Mouse (Mus musculus) cortical plate, adult 2 months (tissue): ENCODE data around the gene Rplp2.

Experiments used
- CTCF ChIP-seq: fragments of 200-500 bp; IDR thresholded peaks from 2 replicates; pipeline ENCODE4 v1.5.1; 2011; ENCODE audit warnings: mild to moderate bottlenecking, control low read depth, low read length; ENCODE audit not compliant: insufficient read depth; ENCODE audit errors: extremely low read depth
- POLR2A ChIP-seq: fragments of 200-500 bp; IDR thresholded peaks from 2 replicates; pipeline ENCODE4 v1.6.1; 2011; ENCODE audit warnings: mild to moderate bottlenecking, low read length, control low read depth; ENCODE audit not compliant: insufficient read depth; ENCODE audit errors: extremely low read depth

DNA sequence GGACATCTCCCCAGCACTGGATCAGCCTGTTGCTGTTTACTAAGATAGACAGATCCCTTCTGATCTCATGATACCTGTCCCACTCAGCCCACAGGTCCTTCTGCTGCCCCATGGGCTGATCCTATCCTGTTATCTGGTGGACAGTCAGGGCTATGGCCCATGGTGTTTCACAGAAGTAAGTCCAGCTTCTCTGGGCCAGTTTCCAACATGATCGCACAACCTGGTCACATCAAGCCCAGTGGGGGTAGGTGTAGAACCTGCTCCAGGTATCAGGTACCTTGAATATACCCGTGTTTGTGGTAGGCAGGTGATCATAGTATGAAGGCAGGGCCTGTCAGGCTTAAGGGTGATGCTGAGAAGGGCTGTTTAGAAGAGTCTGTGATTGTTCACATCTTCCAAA, 48.2 kb downstream of the Rplp2 start:
- TF ChIP-seq CTCF (no peak), POLR2A (no peak)
